Comparison of ENCODE assay signal across 8 mouse cellular contexts in the genomic region with DNA sequence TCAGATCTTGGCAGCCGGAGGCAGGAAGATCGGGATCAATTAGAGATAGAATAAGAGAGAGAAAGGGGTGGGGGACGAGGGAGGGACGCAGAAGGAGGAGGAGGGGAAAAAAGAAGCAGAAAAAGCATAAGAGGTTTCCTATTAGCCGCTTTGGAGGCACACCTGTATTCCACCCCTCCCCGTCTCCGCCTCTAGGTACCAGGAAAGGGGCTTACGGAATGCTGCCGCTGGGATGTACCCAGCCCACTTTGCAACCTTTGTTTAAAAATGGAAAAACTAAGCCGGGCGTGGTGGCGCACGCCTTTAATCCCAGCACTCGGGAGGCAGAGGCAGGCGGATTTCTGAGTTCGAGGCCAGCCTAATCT. TPM values are rescaled to one million over a fixed set of nuclear protein-coding genes. Genes with fewer than 3 reads are reported as not detected.
DNase-seq lines count a peak whose midpoint lies in the region; ATAC-seq and TF ChIP-seq lines count a peak whose summit lies in the region.

No protein-coding gene starts in this region.

- WGBS in lung, postnatal 0 days: 16% methylated on average over 15 of the region's 16 CpGs
- 23% methylated on average over 16 of the region's 16 CpGs for WGBS in limb, embryonic 11.5 days
- 11% methylated on average over 16 of the region's 16 CpGs for WGBS in small intestine, adult 2 months

- no peak for TF ChIP-seq CTCF in lung, postnatal 0 days (IDR thresholded peaks at IDR 0.05)
- no peak for TF ChIP-seq CTCF in embryonic fibroblast, embryonic 13.5 days (IDR thresholded peaks at IDR 0.05; ENCODE audit: borderline replicate concordance, insufficient read depth, low read length)
- no peak for TF ChIP-seq CTCF in small intestine, adult 2 months (IDR thresholded peaks at IDR 0.05; ENCODE audit: extremely low read depth, insufficient read length, insufficient replicate concordance, low read depth, low read length)

- TF ChIP-seq POLR2A in embryonic fibroblast, embryonic 13.5 days (IDR thresholded peaks at IDR 0.05; ENCODE audit: low read depth, low read length): no peak
- TF ChIP-seq POLR2A in small intestine, adult 2 months (IDR thresholded peaks at IDR 0.05; ENCODE audit: low read depth, low read length): no peak

- H3K36me3 ChIP-seq in lung, postnatal 0 days (ENCODE audit: insufficient read depth, low read length): 0 out of 2 replicates have a peak, but pooled peaks cover 13% of the 10 kb centered on the region
- H3K36me3 ChIP-seq in limb, embryonic 11.5 days (ENCODE audit: control insufficient read depth, insufficient read depth, low read length): peaks cover 2% of the 10 kb centered on the region; the same call in 1 of the 2 replicates
- H3K36me3 ChIP-seq in small intestine, adult 2 months (ENCODE audit: control insufficient read depth, insufficient read depth, low read length): peaks cover 7% of the 10 kb centered on the region; the same call in 1 of the 2 replicates

- no peak for TF ChIP-seq EP300 in lung, postnatal 0 days (IDR thresholded peaks at IDR 0.05)

- H3K4me2 ChIP-seq in lung, postnatal 0 days (replicated peaks; ENCODE audit: low read depth, low read length): peak overlapping the region; percentile 68
- H3K4me2 ChIP-seq in limb, embryonic 11.5 days (ENCODE audit: low read depth, severe bottlenecking): peak overlapping the region; percentile 79

- no peak for ATAC-seq in lung, postnatal 0 days
- ATAC-seq in limb, embryonic 11.5 days (ENCODE audit: insufficient number of reproducible peaks, low FRiP score, low TSS enrichment, low read depth): no peak

- H3K9ac ChIP-seq in lung, postnatal 0 days (replicated peaks; ENCODE audit: low read depth): peak overlapping the region; percentile 54
- H3K9ac ChIP-seq in limb, embryonic 11.5 days (ENCODE audit: low read length): peak overlapping the region; percentile 88

- DNase-seq in lung, postnatal 0 days (ENCODE audit: low spot score): no peak
- DNase-seq in lung, postnatal 10 days: no peak
- DNase-seq in limb, embryonic 11.5 days (ENCODE audit: low spot score): no peak
- DNase-seq in c-Kit-positive CD71-positive TER-119-positive erythroid progenitor cells, embryonic 14.5 days (ENCODE audit: low spot score): no peak
- DNase-seq in layer of hippocampus, adult 11-12 months (ENCODE audit: low spot score): no peak
- no peak for DNase-seq in adrenal gland, postnatal 36 days

- no peaks in the 10 kb centered on the region for H3K9me3 ChIP-seq in lung, postnatal 0 days (ENCODE audit: low read length)
- H3K9me3 ChIP-seq in limb, embryonic 11.5 days (ENCODE audit: control insufficient read depth, low read length): no peaks in the 10 kb centered on the region

- peaks cover 8% of the 10 kb centered on the region; the same call in 1 of the 2 replicates for H3K4me1 ChIP-seq in lung, postnatal 0 days (ENCODE audit: insufficient read depth, low read depth, low read length)
- no peaks in the 10 kb centered on the region for H3K4me1 ChIP-seq in embryonic fibroblast, embryonic 13.5 days (ENCODE audit: control insufficient read depth, insufficient read depth, low read length)
- peaks cover 9% of the 10 kb centered on the region for H3K4me1 ChIP-seq in limb, embryonic 11.5 days (ENCODE audit: control insufficient read depth, insufficient read depth, low read length)
- H3K4me1 ChIP-seq in small intestine, adult 2 months (ENCODE audit: control insufficient read depth, insufficient read depth, insufficient read length, low read length): peaks cover 17% of the 10 kb centered on the region

- H3K27me3 ChIP-seq in lung, postnatal 0 days (replicated peaks; ENCODE audit: insufficient read depth, low read length): peaks cover 8% of the 10 kb centered on the region
- H3K27me3 ChIP-seq in limb, embryonic 11.5 days (ENCODE audit: control insufficient read depth, insufficient read depth, low read length): peaks cover 22% of the 10 kb centered on the region
- H3K27me3 ChIP-seq in small intestine, adult 2 months (ENCODE audit: control insufficient read depth, insufficient read depth, low read length): no peaks in the 10 kb centered on the region

- peak overlapping the region; percentile 92 for H3K27ac ChIP-seq in lung, postnatal 0 days (ENCODE audit: low read length)
- H3K27ac ChIP-seq in embryonic fibroblast, embryonic 13.5 days (ENCODE audit: insufficient read depth, low read length): peak overlapping the region; percentile 84; the same call in 1 of the 2 replicates
- H3K27ac ChIP-seq in limb, embryonic 11.5 days (replicated peaks; ENCODE audit: low read depth, low read length): no peak overlapping the region
- H3K27ac ChIP-seq in small intestine, adult 2 months (ENCODE audit: insufficient read depth, low read depth, low read length): peak overlapping the region; percentile 94; the same call in 1 of the 2 replicates

- H3K4me3 ChIP-seq in lung, postnatal 0 days (ENCODE audit: low read depth, low read length): peak overlapping the region; percentile 62
- H3K4me3 ChIP-seq in embryonic fibroblast, embryonic 13.5 days (ENCODE audit: insufficient read depth, low read length): peak overlapping the region; percentile 92
- peak overlapping the region; percentile 87 for H3K4me3 ChIP-seq in limb, embryonic 11.5 days (ENCODE audit: low read depth, low read length)
- peak overlapping the region; percentile 87 for H3K4me3 ChIP-seq in small intestine, adult 2 months (ENCODE audit: low read depth, low read length)

RNA-seq across cellular contexts. Expression of gene Zfp296, which starts 3.3 kb away (rescaled TPM):
- 0.76 and 0.88 TPM in 2 replicates for polyA plus RNA-seq in lung, postnatal 0 days (2015; fragmentation: Nextera tagmentation; extraction: Ambion mirVana)
- polyA plus RNA-seq in embryonic fibroblast, embryonic 13.5 days (2011; ENCODE audit: insufficient read length, low read depth, missing spikeins): 1.5 and 1.8 TPM in 2 replicates
- polyA plus RNA-seq in limb, embryonic 11.5 days (2014; fragmentation: Nextera tagmentation; extraction: Ambion mirVana): 0.21 and 0.52 TPM in 2 replicates
- polyA plus RNA-seq in small intestine, adult 2 months (2012; rRNA removed): 3.0 and 3.7 TPM in 2 replicates
- under 1 TPM; 0.33 to 0.36 TPM for total RNA-seq in adrenal gland, postnatal 36 days (2021)

RNA-seq across cellular contexts. Expression of gene Gemin7, which starts 3.6 kb away (rescaled TPM):
- polyA plus RNA-seq in lung, postnatal 0 days (2015; fragmentation: Nextera tagmentation; extraction: Ambion mirVana): 161 and 163 TPM in 2 replicates
- polyA plus RNA-seq in embryonic fibroblast, embryonic 13.5 days (2011; ENCODE audit: insufficient read length, low read depth, missing spikeins): 52.6 and 65.2 TPM in 2 replicates
- 183 and 185 TPM in 2 replicates for polyA plus RNA-seq in limb, embryonic 11.5 days (2014; fragmentation: Nextera tagmentation; extraction: Ambion mirVana)
- 85.5 and 146 TPM in 2 replicates for polyA plus RNA-seq in small intestine, adult 2 months (2012; rRNA removed)
- 10 to 100 TPM; 71.8 to 90.6 TPM for total RNA-seq in adrenal gland, postnatal 36 days (2021)

RNA-seq across cellular contexts. Expression of gene Ppp1r37, which starts 10.9 kb away (rescaled TPM):
- polyA plus RNA-seq in lung, postnatal 0 days (2015; fragmentation: Nextera tagmentation; extraction: Ambion mirVana): 19.1 and 20.3 TPM in 2 replicates
- 25.3 and 27.7 TPM in 2 replicates for polyA plus RNA-seq in embryonic fibroblast, embryonic 13.5 days (2011; ENCODE audit: insufficient read length, low read depth, missing spikeins)
- polyA plus RNA-seq in limb, embryonic 11.5 days (2014; fragmentation: Nextera tagmentation; extraction: Ambion mirVana): 3.9 and 5.5 TPM in 2 replicates
- 57.9 and 115 TPM in 2 replicates for polyA plus RNA-seq in small intestine, adult 2 months (2012; rRNA removed)
- total RNA-seq in adrenal gland, postnatal 36 days (2021): 10 to 100 TPM; 65.5 to 70.2 TPM

RNA-seq across cellular contexts. Expression of gene Clasrp, which starts 30.5 kb away (rescaled TPM):
- polyA plus RNA-seq in lung, postnatal 0 days (2015; fragmentation: Nextera tagmentation; extraction: Ambion mirVana): 22.6 and 23.8 TPM in 2 replicates
- 32.4 and 38.1 TPM in 2 replicates for polyA plus RNA-seq in embryonic fibroblast, embryonic 13.5 days (2011; ENCODE audit: insufficient read length, low read depth, missing spikeins)
- 55.9 and 61.5 TPM in 2 replicates for polyA plus RNA-seq in limb, embryonic 11.5 days (2014; fragmentation: Nextera tagmentation; extraction: Ambion mirVana)
- polyA plus RNA-seq in small intestine, adult 2 months (2012; rRNA removed): 91.6 and 184 TPM in 2 replicates
- 10 to 100 TPM; 28.1 to 39.7 TPM for total RNA-seq in adrenal gland, postnatal 36 days (2021)

RNA-seq across cellular contexts. Expression of gene Relb, which starts 55.5 kb away (rescaled TPM):
- polyA plus RNA-seq in lung, postnatal 0 days (2015; fragmentation: Nextera tagmentation; extraction: Ambion mirVana): 15.6 and 29.8 TPM in 2 replicates
- 15.4 and 17.9 TPM in 2 replicates for polyA plus RNA-seq in embryonic fibroblast, embryonic 13.5 days (2011; ENCODE audit: insufficient read length, low read depth, missing spikeins)
- polyA plus RNA-seq in limb, embryonic 11.5 days (2014; fragmentation: Nextera tagmentation; extraction: Ambion mirVana): 4.7 and 5.3 TPM in 2 replicates
- polyA plus RNA-seq in small intestine, adult 2 months (2012; rRNA removed): 47.2 and 144 TPM in 2 replicates
- 10 to 100 TPM; 33.6 to 34.7 TPM for total RNA-seq in adrenal gland, postnatal 36 days (2021)
